Mouse (Mus musculus) olfactory bulb, adult 2 months (tissue): ENCODE results near the gene Pecr.

Experiments used
- CTCF ChIP-seq: fragments of 200-500 bp; IDR thresholded peaks from 2 replicates; pipeline ENCODE4 v1.5.1; 2012; ENCODE audit warnings: low read depth, mild to moderate bottlenecking, low read length, moderate library complexity; ENCODE audit not compliant: insufficient read depth
- POLR2A ChIP-seq: fragments of 200-500 bp; IDR thresholded peaks from 2 replicates; pipeline ENCODE4 v1.6.1; 2012; ENCODE audit warnings: mild to moderate bottlenecking, low read depth, low read length, moderate library complexity; ENCODE audit not compliant: insufficient read depth

GRCm38 (mm10) chr1:72242581-72243143, 41.5 kb downstream of the Pecr start:
- TF ChIP-seq CTCF (no peak), POLR2A (no peak)
